Mouse (Mus musculus) liver, adult 2 months (tissue): ENCODE measurements around the gene Wdr20.

Source experiments
- CTCF ChIP-seq: fragments of 200-500 bp; IDR thresholded peaks from 2 replicates; pipeline ENCODE4 v1.5.1; 2011; ENCODE audit warnings: low read depth, low read length, control low read depth
- POLR2A ChIP-seq: fragments of 200-500 bp; IDR thresholded peaks from 2 replicates; pipeline ENCODE4 v1.6.1; 2011; ENCODE audit warnings: low read length, control low read depth; ENCODE audit not compliant: insufficient read depth; ENCODE audit errors: extremely low read depth

- TF ChIP-seq POLR2A (no peak), CTCF (no peak)
These were observed 1.1 kb upstream of the Wdr20 start for GRCm38 (mm10) chr12:110736641-110737040.
